Mouse (Mus musculus) thymus, postnatal 0 days (tissue): Measurements from ENCODE around the gene Cacna1i. TPM values are rescaled to one million over a fixed set of nuclear protein-coding genes. Genes with fewer than 3 reads are reported as not detected.

Experiments used
- DNase-seq: peaks from one replicate; pipeline ENCODE4 v3.0.0-alpha.2; 2015; ENCODE audit warnings: low spot score
- polyA plus RNA-seq: library from polyadenylated mRNA; unstranded; fragments of >200 nt; fragmentation: Nextera tagmentation; extraction: Ambion mirVana; gene quantifications from 2 replicates; pipeline ENCODE4 v1.2.1, GENCODE M21; 2015

Cacna1i gene
- polyA plus RNA-seq, 1 experiment from 2014 or later = 0.03 TPM

GRCm38 (mm10) chr15:80399451-80399850 is 112.4 kb downstream of the Cacna1i start:
- DNase-seq = no peak

- DNase-seq = no peak
Measured at GRCm38 (mm10) chr15:80401387-80401898, 114.4 kb downstream of the Cacna1i start.

GRCm38 (mm10) chr15:80401980-80402379 is 114.9 kb downstream of the Cacna1i start:
- DNase-seq = no peak

GRCm38 (mm10) chr15:80407873-80408272 is 120.8 kb downstream of the Cacna1i start:
- no peak for DNase-seq

- DNase-seq = no peak
Measured at GRCm38 (mm10) chr15:80410661-80411060, 123.6 kb downstream of the Cacna1i start.

GRCm38 (mm10) chr15:80413070-80413469 is 126.0 kb downstream of the Cacna1i start:
- no peak for DNase-seq

- no peak for DNase-seq
Measured at GRCm38 (mm10) chr15:80413988-80414721, 127.1 kb downstream of the Cacna1i start.

- DNase-seq = no peak
Measured at GRCm38 (mm10) chr15:80415132-80415531, 128.1 kb downstream of the Cacna1i start.

GRCm38 (mm10) chr15:80417066-80417465 is 130.0 kb downstream of the Cacna1i start:
- no peak for DNase-seq

GRCm38 (mm10) chr15:80418146-80418545 is 131.1 kb downstream of the Cacna1i start:
- DNase-seq = no peak

- no peak for DNase-seq
Measured at GRCm38 (mm10) chr15:80430324-80430723, 143.3 kb downstream of the Cacna1i start.

GRCm38 (mm10) chr15:80436961-80437360 is 149.9 kb downstream of the Cacna1i start:
- no peak for DNase-seq

GRCm38 (mm10) chr15:80437996-80438395 is 151.0 kb downstream of the Cacna1i start:
- DNase-seq = no peak

GRCm38 (mm10) chr15:80438423-80438822 is 151.4 kb downstream of the Cacna1i start:
- no peak for DNase-seq

- no peak for DNase-seq
Measured at GRCm38 (mm10) chr15:80440195-80440594, 153.2 kb downstream of the Cacna1i start.

- DNase-seq = no peak
Measured at GRCm38 (mm10) chr15:80445956-80446687, 159.1 kb downstream of the Cacna1i start.

Other genes with a start within 250 kb of the Cacna1i start
- gene Syngr1, start 195.9 kb upstream of the Cacna1i start, polyA plus RNA-seq = 74.1 and 74.5 TPM in 2 replicates
- gene Rpl3, start 195.4 kb upstream of the Cacna1i start, polyA plus RNA-seq = 1,085 and 1,101 TPM in 2 replicates
- 37.3 and 38.2 TPM in 2 replicates for gene Tab1, start 154.1 kb upstream of the Cacna1i start, polyA plus RNA-seq
- 4.7 and 5.0 TPM in 2 replicates for gene Mgat3, start 113.5 kb upstream of the Cacna1i start, polyA plus RNA-seq
- gene Mief1, start 53.2 kb upstream of the Cacna1i start, polyA plus RNA-seq = 25.3 and 27.7 TPM in 2 replicates
- not detected in 2 replicates for gene AC140267.1, start 51.4 kb upstream of the Cacna1i start, polyA plus RNA-seq
- 103 and 106 TPM in 2 replicates for gene Atf4, start 32.1 kb upstream of the Cacna1i start, polyA plus RNA-seq
- gene Rps19bp1, start 22.9 kb upstream of the Cacna1i start, polyA plus RNA-seq = 56.7 and 58.4 TPM in 2 replicates